Mouse (Mus musculus): ENCODE data around the gene Stfa1. TPM values are rescaled to one million over a fixed set of nuclear protein-coding genes. Genes with fewer than 3 reads are reported as not detected.

The Stfa1 gene
- total RNA-seq (2023), result not detected in 4 replicates

DNA sequence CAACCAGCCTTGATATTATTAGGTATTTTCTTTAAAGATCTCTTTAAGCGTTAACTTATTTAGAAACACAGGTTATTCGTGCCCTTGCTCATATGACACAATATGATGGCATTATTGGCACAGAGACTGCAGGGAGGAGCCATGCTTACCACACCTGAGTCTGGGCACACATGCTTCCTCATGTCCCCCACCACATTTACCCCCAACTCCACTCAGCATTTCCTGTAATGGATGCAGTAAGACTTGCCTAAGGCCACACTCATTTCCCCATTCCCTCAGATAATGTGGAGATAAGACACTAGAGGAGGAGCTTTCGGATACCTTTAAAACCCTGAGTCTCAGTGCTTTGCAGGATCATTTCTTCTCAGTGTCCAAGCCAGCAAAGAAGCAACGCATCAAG is at the start of gene Stfa1:
Stfa1 (plus strand) TSS at position 156 of the 400 bp plus-strand sequence.

DNA sequence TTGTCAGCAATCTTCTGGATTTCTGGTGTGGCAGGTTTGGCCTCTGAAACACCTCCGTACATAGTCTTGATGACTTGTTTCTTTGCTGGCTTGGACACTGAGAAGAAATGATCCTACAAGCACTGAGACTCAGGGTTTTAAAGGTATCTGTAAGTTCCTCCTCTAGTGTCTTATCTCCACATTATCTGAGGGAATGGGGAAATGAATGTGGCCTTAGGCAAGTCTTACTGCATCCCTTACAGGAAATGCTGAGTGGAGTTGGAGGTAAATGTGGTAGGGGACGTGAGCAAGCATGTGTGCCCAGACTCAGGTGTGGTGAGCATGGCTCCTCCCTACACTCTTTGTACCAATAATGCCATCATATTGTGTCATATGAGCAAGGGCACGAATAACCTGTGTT is 57.5 kb downstream of the Stfa1 start, which contains the start of gene BC117090:
BC117090 (minus strand) TSS at position 101 of the 400 bp plus-strand sequence.

Other genes with a start within 250 kb of the Stfa1 start
- 15.4 to 17.9 TPM (median 17.2 TPM) in 4 replicates for gene Wdr5b, start 235.8 kb upstream of the Stfa1 start, total RNA-seq (2023)
- 27.6 to 31.6 TPM (median 29.2 TPM) in 4 replicates for gene Fam162a, start 205.4 kb upstream of the Stfa1 start, total RNA-seq (2023)
- 26.9 to 36.5 TPM (median 31.1 TPM) in 4 replicates for gene Ccdc58, start 205.3 kb upstream of the Stfa1 start, total RNA-seq (2023)
- gene Csta1, start 145.7 kb upstream of the Stfa1 start, total RNA-seq (2023), result not detected in 4 replicates
- gene Stfa2l1, start 120.1 kb upstream of the Stfa1 start, total RNA-seq (2023), result not detected in 4 replicates
- gene Gm5483, start 92.7 kb upstream of the Stfa1 start, total RNA-seq (2023), result not detected in 4 replicates
- not detected in 4 replicates for gene Gm5416, start 66.5 kb upstream of the Stfa1 start, total RNA-seq (2023)
- gene 2010005H15Rik, start 55.5 kb upstream of the Stfa1 start, total RNA-seq (2023), result not detected in 4 replicates
- gene BC117090, start 57.4 kb downstream of the Stfa1 start, total RNA-seq (2023), result not detected in 4 replicates
- gene BC100530, start 90.8 kb downstream of the Stfa1 start, total RNA-seq (2023), result not detected in 4 replicates
- gene Stfa2, start 131.5 kb downstream of the Stfa1 start, total RNA-seq (2023), result not detected in 4 replicates
- gene Stfa3, start 178.4 kb downstream of the Stfa1 start, total RNA-seq (2023), result not detected in 4 replicates